Mouse (Mus musculus): Measurements from ENCODE around the gene Ppp1r27. TPM values are rescaled to one million over a fixed set of nuclear protein-coding genes. Genes with fewer than 3 reads are reported as not detected.
"Not testable (repeated sequence)": the region's sequence is repeated elsewhere in the genome, so short reads cannot be mapped to it uniquely, and the experiment has no call there.

Ppp1r27 gene
- polyA plus RNA-seq, 2 experiments from 2014 or later: not detected

DNA sequence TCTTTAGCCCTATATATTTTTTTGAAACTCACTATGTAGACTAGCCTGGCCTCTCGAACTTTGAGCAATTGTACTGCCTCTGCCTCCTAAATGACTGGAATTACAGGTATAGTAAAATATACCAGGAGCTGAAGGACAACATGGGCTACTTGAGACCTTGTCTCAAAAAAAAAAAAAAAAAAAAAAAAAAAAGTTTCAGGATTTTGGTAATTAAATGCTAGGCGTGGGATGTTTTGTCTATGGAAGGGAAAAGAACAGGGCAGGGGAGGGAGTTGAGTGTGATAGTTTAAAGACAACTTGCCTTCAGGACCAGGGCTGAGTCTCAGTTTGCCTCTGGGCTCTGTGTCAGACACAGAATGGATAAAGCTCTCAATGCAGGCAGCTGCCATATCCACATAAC lies 24.1 kb upstream of the Ppp1r27 start:
- no peak for ATAC-seq

DNA sequence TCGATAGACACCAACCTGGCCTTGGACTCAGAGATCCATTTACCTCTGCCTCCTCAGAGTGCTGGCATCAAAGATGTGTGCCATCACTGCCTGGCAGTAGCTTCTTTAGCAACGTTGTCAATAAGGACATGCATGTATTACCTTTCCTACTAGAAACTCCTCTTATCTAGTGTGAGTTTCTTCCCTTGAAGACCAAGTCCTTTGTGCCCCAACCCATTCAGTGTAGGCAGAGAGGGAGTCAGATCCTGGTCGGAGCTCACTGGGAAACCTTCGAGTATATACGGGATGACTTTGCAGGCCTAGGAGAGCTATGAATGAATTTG lies 23.3 kb upstream of the Ppp1r27 start:
- ATAC-seq: no peak

GRCm38 (mm10) chr11:120573585-120574277 lies 22.8 kb upstream of the Ppp1r27 start:
- peak; percentile 27 for ATAC-seq

GRCm38 (mm10) chr11:120572752-120573584 lies 22.0 kb upstream of the Ppp1r27 start, which contains the start of gene P4hb:
Gene P4hb (minus strand): TSS chr11:120573253.
- peak; percentile 75 for ATAC-seq

DNA sequence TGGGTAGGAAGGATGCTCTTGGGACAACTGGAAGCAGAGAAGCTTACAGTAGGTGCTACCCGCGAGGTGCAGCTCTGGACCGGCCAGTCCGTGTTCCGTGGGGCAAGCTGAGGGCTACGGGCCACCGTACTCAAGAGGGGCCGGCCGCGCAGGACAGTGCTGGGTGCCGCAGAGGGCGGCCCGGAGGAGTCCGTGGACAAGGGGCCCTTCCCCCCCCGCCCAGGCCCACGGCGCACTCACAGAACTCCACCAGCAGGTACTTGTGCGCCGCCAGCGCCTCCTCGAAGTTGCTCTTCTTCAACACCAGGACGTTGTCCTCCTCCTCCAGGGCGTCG lies 21.5 kb upstream of the Ppp1r27 start:
- no peak for ATAC-seq

DNA sequence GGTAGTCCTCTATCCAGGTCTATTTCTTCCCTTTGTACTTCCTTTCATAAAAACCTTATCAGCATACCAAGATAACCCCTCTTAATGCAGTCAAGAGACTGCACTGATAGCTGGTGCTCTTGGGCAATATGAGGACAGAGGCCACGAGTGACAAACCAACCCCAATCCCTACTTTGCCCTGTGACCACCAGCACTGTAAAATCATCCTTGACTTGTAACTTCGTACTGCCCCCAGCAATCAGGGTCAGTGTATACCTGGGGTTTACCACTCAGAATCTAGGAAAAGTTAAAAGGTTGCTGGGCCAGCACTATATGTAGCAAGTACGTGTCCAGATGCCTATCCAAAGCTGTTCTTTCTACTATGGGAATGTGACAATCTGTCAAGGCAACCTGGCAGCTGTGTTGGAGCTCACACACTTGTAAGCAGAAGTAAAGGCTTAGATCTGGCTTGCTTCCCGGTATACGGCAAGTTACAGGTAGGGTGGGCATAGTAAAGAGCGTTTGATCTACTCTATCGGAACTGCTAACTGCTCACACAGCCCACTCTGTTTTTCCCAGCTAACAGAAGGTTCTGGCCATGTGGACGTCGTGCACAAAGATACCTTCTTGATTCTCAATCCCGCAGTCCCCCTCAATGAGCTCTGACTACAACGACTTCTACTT lies 21.0 kb upstream of the Ppp1r27 start:
- ATAC-seq: no peak

- ATAC-seq: no peak
Measured at GRCm38 (mm10) chr11:120571122-120571521, 20.2 kb upstream of the Ppp1r27 start.

GRCm38 (mm10) chr11:120568324-120568723 lies 17.4 kb upstream of the Ppp1r27 start:
- no peak for ATAC-seq

DNA sequence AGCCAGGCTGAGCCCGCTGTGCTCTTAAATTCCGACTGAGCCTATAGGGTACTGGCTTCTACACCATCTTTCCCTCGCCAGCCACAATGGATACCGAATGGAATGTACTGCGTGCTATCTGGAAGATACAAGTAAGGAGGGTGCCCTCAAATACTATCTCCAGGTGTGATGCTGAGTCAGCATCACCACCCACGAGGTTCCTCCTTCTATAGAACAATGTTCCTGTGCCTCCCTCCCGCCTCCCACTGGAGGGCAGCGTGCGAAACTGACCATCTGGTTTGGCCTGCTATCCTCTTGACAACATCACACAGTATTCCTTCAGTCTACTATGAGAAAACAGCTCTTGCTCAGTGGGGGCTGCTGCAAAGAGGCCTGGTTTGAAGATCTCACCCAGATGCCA lies 14.2 kb upstream of the Ppp1r27 start:
- ATAC-seq: no peak

- no peak for ATAC-seq
Measured at GRCm38 (mm10) chr11:120562949-120563348, 12.0 kb upstream of the Ppp1r27 start.

DNA sequence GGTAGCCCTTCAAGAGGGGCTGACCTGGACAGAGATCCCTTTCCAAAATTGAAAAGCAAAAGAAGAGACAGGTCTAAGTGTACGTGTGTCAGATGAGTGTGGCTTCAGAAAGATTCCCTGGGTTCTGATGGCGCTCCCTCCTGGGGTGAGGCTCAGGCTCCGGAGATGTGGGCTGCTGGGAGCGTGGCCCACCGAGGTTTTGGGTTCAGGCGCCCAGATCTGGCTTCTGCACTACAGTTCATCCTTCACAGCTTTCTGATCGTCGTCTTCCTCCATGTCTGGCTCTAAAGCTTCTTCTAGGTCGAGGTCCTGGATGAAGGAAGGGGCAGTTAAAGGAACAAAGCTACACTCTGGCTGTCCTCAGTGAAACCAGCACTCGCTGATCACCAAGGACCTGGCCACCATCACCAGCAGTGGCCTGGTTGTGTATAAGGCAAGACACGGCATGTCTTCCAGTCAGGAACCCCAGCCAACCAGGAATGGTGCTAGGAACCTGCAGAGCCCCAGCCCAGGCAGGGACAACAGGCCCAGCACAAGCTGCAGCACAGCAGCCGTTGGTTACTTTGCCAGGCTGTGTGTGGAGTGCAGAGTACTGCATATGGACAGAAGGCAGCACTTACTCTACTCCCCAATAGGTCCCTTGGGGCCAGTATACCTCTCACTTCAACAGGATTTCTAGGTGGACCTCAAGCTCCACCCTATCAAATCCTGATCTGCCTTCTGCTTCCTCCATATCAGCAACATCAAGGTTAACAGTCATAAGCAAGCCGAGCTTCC lies 10.2 kb upstream of the Ppp1r27 start:
- no peak for ATAC-seq

DNA sequence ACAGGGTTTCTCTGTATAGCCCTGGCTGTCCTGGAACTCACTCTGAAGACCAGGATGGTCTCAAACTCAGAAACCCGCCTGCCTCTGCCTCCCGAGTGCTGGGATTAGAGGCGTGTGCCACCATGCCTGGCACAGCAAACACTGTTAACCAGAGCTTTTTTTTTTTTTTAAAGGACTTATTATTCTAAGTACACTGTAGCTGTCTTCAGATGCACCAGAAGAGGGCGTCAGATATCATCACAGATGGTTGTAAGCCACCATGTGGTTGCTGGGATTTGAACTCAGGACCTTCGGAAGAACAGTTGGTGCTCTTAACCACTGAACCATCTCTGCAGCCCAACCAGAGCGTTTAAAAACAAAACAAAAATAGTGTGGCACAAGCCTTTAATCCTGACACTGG lies 7.9 kb upstream of the Ppp1r27 start:
- not testable (repeated sequence) for ATAC-seq

GRCm38 (mm10) chr11:120555260-120555659 lies 4.3 kb upstream of the Ppp1r27 start:
- no peak for ATAC-seq

GRCm38 (mm10) chr11:120554834-120555233 lies 3.9 kb upstream of the Ppp1r27 start:
- no peak for ATAC-seq

DNA sequence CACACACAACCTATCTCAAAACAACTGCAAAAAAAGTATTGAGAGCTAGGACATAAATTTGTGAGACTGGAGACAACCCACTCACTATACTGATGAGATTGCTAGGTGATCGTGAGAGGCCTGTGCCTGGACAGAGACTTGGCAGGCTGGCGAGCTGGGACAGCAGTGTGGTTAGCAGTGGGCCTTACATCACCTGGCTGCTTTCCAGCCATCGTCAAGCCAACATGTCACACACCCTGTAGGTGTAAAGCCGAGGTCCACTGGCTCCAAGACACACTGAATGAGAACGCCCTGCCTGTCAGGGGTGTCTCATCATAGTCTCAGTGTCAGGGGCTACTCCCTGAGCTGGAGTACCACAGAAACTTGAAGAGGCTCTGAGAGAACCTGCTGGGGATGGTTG lies 1.8 kb upstream of the Ppp1r27 start:
- no peak for ATAC-seq

- ATAC-seq: no peak
Measured at GRCm38 (mm10) chr11:120549986-120550809, 734 bp downstream of the Ppp1r27 start.

DNA sequence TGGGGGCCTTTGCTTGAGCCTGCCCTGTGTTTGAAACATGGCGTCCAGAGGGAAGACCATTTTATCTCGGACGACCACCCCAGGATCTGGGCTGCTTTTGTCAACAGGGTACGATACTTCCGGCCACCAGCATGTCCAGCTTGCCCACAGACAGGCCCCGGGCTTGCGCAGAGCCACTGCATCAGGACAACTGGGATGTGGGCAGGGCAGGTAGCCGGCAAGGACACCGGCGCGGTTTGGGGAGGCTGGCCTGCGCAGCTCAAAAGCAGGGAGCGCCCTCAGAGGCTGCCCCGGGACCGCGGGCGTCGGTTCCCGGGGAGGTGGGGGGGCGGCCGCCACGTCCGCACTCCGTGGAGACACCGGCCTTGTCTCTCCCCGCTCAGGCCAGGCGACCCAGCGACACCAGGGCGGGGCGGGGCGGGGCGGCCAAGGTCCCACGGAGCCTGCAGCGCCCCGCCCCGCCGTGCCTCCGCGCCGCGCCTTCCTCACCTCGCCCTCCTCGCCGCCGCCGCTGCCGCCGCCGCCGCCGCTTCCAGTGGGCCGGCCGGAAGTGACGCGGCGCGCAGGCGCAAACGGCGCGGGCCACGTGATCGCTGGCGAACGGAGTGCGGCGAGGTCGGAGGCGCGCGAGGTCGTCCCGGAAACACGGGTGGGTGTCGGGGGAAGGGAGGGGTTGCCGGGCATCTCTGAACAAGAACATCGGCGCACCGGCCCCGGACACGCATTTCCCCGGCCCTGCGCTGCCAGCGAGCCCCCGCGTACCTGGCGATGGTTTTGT lies 1.6 kb downstream of the Ppp1r27 start, which contains the start of gene Mcrip1:
Gene Mcrip1 (minus strand): TSS at position 560 of the 778 bp plus-strand sequence.
- peak; percentile 72 for ATAC-seq

DNA sequence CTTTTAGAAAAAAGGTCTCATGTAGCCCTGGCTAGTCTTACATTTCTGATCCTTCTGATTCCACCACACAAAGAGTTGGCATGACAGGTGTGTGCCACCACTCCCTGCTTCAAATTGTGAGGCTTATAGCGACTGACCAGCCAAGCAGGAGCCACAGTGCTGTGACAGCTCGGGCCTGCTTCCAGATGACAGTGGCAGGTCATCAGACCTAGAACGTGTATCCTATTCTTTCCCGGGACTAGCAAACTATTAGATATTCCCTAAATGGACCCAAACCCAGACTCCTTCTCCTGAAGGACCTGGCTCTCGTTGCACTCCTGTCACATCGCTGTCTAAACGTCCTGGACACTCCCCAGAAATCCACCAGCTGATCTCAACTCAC lies 2.2 kb downstream of the Ppp1r27 start:
- no peak for ATAC-seq

GRCm38 (mm10) chr11:120548214-120548613 lies 2.7 kb downstream of the Ppp1r27 start:
- ATAC-seq: no peak

DNA sequence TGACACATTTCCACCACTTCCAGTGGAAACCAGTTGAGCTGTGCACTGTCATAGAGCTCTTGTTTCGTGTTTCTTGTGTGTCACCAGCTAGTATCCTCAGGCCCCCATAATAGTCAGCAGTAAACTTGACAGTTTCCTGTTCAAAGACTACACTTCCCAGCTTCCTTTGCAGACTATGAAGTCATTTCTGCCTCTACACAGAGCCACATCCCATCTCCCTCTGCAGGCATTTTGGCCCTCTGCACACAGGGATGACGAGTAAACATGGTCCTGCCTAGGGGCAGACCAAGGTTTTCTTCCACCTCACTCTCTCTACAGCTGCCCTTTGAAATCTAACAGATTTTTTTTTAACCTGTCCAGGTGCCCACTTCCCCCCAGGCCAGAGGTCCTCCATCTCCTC lies 3.5 kb downstream of the Ppp1r27 start:
- no peak for ATAC-seq

- no peak for ATAC-seq
Measured at GRCm38 (mm10) chr11:120545964-120546363, 5.0 kb downstream of the Ppp1r27 start.
